Mouse (Mus musculus) right cerebral cortex, postnatal 4 days (tissue): ENCODE data around the gene Plek.

Experiments used
- DNase-seq: peaks from one replicate; pipeline ENCODE4 v3.0.0-alpha.2; 2022

Gene Plek

DNA sequence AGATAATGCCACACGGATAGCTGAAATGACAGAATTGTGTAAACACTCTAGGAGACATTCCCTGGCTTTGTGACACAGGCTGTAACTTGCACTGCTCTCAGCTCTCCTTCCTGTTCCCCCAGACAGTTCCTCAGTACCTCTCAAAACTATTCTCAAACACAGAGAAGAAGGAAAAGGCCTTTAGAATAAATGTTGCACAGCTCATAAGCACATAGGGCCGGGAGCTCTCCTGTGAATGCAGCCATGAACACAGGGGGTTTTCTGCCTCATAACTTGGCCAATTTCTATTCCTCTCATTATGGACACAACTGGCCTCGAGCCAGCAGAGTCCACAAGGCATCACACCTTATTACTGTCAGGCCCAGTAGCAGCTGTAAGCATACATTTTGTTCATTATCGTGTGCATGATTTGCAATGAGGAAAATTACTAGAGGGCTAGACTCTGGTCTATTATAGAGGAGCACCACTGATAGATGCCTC lies 110.2 kb downstream of the Plek start:
- DNase-seq = no peak

DNA sequence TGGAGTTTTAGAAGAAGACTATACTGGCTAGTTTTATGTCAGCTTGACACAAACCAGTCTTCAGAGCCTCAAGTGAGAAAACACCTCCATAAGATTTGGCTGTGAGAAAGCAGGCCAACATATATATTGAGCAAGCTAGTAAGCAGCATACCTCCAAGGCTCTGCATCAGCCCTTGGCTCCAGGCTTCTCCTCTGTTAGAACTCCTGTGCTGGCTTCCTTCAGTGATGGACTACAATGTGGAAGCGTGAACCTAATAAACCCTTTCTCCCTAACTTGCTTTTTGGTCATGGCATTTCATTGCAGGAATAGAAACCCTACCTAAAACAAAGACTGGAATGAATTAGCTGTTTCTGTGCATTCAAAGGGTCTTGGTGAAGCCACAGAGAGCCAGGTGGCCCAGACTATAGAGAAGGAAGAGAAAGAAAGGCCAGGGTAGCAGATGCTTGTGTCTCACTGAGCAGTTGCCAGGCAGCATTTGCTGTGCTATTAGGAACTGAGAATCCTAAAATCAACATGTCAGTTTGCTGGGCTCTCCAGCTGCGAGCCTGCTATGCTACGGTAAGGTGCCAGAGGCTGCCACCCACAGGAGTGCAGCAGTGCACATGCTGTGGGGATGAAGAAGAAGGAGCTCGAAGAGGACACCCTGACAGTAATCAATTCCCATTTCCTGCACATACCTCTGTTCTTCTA lies 110.9 kb downstream of the Plek start:
- no peak for DNase-seq

DNA sequence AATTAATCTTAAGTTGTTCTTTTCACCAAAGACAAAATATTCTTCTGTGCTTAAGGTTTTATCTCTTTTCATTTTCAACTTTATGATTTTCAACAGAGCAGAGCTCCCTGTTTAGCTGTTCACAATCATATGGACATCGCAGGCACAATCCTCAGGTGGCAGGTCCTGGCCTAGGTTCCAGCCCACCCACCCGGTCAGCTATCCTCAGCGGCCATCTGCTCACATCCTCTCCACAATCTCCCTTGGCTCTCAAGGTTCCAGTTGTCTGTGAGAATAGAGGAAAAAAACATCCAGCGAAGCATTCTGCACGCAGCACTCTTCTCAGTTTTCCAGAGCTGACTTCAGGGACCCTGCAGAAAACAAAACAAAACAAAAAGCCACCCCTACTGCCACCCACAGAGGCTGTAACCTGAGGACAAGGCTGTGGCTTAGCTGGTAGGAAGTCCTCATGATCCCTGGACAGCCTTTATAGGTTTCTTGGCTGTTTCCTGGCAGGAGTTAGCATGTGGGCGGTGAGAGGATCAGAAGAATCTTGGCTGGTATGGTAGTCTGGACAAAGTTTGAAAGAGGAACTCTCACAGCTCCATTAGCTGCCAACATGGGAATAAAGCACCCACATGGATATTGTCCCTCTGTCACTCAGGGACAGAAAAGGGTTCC lies 116.5 kb downstream of the Plek start:
- no peak for DNase-seq

DNA sequence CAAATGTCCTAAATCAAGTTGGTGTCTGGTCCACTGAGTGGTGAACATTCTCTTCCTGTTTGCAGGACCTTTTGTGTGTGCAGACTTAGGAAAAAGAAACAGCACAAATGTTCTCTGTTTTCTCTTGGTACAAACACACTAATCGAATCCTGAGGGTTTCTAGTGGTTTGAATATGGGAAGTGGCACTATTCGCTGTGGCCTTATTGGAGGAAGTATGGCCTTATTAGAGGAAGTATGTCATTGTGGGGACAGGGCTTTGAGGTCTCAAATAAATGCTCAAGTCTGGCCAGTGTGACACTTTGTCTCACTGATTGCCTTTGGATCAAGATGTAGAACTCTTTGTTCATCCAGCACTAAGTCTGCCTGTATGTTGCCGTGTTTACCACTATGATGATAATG lies 120.0 kb downstream of the Plek start:
- DNase-seq = no peak
